Mouse (Mus musculus): ENCODE results near the gene Ptges2.

The Ptges2 gene

DNA sequence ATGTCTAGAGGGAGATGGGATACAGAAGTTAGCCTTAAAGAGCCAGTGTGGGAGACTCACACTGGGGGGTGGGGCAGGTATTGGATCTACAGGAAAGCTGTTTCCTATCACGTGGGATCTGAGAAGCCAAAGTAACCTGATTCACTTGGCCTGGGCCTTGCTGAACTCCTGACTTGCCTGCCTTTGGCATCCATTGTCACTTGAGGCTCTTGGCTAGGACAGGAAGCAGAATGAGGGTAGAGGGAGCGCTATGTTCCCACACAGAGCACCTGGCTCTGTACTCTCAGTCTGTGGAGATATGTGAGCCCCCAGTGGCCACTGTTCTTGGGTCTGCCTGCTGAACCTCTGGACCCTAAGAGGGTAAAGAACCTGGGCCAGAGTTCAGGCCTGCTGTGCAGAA lies 20.9 kb downstream of the Ptges2 start:
- no peak for DNase-seq (ENCODE audit: low spot score)

DNA sequence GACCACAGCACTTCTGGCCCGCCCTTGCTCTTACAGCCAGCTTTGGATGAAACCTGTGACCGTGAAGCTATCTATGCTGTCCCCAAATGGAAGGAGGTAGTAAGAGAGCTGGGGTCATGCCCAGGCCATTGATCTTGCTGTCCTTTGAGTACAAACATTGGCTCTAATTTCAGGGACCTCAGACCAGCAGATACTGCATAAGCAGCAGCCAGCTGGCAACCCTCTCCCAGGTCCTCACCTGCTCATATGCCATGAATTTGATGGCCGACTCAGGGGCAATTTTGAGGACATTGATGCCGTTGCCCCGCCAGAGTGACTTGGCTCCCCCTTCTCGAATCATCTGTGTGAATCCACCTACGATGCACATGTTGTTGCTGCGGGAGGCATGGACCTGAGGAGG lies 21.8 kb downstream of the Ptges2 start:
- no peak for DNase-seq (ENCODE audit: low spot score)

DNA sequence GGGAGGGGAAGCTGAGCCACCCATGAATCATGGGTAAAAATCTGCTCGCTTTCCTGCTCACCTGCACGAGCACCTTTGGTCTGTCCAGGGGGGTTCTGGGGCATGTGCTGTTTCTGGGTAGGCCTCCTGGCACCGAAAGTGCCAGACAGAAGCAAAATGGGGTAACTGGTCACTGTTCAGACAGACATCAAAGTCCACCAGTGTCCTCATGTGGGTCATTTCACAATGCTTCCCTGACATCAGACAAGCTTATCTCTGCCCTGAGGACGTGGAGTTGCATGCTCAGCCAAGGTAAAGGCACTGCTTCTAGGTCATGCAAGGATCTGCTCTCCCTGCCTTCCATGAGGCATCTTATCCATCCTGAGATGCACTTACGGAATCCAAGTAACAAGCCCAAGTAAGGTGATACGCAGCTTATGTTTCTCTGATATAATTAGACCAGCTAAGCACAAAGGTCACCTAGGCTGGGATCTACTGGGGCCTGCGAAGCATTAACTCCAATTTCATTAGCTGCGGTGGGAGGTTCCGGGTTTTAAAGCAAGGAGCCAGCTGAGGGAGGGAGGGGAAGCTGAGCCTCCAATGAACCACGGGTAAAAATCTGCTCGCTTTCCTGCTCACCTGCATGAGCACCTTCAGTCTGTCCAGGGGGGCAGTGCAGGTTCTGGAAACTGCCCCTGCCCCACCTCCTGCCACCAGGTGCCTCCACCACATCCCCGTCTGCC lies 22.9 kb downstream of the Ptges2 start:
- no peak for DNase-seq (ENCODE audit: low spot score)

DNA sequence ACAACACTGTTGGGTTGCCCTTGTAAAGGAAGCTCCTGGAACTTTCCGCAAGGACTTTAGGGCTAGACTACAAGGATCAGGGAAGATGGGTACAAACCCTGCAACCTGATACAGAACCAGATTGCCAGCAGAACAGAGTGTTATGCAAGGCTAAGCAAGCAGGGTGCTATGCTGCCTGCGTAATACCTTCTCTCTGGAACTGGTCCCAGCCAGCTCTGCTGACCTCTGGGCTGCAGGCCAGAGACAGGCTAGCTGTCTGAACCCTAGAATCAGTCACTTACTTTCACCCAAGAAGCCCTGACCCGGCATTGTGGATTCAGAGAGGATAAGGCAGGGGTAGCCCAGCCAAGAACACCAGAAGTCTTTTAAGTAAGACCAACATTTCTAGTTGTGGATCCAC lies 23.7 kb downstream of the Ptges2 start:
- no peak for DNase-seq (ENCODE audit: low spot score)

DNA sequence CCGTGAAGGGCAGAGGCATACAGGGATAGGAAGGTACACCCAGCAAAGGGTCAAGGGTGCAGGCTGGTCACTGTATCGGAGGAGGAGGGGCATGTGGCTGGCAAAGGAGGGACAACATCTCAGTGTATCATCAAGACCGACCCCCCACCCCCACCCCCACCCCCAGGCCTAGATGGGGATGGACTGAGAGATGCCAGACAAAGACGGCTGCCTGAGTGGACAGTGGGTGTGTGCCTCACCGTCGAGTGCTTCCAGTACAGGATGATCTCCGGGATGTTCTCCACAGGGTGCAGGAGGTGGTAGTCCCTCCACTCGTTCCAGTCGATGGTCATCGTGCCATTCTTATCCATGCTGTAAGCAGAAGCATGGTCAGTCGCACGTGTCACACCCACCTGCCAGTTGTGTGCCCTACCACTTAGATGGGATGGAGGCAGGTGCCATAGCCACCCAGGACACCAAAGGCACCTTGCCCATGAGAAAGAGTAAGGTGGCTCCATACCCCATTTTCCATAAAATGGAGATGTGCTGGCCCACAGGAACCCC lies 24.4 kb downstream of the Ptges2 start:
- no peak for DNase-seq (ENCODE audit: low spot score)

DNA sequence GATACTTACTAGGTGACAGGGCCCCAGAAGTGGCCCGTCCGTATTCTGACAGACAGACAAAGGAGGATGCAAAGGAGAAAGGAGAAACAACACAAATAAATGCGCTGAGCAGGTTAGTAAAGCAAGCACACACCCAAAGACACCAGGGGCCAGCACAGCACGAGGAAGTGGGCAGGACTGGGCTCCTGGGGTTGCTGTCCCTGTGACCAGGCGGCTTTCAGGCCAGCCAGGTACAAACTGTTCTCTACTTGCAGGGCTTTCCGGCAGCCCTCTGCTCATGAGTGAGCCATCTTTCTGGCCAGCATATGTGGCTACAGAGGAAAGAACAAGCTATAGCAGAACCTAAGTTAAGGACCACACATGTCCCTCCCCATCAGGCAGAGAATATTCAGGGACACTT lies 25.0 kb downstream of the Ptges2 start:
- no peak for DNase-seq (ENCODE audit: low spot score)

DNA sequence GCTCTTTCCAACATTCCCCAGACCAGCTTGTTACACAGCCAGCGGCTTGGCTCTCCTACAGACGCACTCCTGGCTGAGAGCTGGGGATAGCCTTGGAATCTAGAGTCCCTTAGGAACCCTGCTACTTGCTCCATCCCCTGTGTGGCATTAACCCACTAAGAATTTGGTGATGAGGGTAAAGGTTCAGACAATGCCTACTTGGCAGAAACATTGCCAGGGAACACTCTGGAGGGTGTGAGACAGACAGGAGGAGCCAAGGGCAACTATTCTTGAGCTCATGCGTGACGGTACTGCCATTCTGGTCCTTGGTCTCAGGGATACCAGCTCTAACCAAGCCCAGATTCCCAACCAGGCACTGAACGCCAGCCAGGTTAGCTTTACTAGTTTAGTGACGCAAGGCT lies 26.2 kb downstream of the Ptges2 start:
- no peak for DNase-seq (ENCODE audit: low spot score)

DNA sequence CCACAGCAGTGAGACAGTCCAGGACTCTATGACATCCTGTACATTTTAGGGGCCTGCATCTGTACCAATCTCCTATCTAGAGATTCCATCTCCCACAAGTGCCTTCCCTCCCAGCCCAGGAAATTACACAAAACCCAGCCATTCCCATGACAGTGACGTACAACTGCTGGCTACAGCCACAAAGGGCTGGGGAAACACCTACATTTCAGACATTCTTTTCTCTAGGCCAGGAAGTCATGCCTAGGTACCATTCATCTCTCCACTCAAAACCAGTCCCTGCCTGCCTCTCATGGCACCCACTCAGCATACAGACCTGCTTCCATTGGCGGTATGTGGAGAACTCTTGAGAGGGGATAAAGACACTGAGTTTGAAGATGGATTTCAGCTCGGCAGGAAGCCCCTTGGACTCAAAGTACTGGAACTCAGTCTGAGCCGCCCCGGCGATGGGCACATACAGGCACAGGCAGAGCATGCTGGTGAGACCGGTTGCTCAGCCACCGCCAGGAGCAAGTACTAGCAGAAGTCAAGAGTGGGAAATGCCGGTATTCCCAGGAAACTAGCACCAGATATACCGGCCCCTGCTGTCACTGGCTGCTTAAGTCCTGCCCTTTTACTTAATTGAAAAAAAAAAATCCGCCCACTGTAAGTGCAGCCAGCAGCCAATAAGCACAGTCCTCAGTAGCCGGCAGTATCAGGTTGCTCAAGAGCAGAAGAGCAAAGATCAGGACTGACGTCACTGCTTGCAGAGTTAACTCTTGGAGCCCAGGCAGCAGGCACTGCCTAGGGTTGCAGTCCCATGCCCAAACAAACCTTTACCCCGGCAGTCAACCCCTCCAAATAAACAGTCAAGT lies 28.0 kb downstream of the Ptges2 start:
- DNase-seq (ENCODE audit: low spot score), result peak; percentile 96

DNA sequence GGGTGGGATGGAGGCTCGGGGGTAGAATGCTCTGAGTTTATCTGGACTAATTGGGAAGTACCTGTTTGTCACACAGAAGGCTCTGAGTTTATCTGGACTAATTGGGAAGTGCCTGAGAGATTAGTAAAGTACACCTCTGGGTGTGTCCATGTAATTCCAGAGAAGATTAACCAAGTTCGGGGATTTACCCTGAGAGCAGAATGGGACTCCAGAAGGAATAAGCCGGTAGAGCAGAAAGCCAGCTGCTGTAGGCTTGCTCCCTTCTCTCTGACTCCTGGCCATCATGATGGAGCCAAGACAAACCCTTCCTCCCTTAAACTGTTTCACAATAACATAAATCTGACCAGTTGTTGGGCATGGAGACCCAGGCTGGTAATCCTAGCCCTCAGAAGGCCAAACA lies 29.1 kb downstream of the Ptges2 start:
- DNase-seq (ENCODE audit: low spot score), result no peak

DNA sequence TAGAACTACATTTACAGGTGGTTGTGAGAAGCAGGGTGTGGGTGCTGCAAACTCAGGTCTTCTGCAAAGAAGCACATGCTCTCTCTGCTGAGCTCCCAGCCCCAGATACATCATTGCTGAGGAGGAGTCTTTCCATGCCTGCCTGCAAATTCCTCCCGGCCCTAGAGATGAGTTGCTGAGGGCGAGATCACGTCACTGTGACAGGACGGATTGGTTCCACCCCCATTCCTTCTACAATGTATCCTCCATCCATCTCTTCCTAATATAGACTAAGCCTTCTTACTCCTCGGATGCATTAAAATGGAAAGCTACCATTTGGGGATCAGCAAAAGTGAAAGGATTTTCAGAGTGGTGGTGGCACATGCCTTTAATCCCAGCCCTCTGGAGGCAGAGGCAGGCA lies 29.9 kb downstream of the Ptges2 start:
- DNase-seq (ENCODE audit: low spot score), result no peak

DNA sequence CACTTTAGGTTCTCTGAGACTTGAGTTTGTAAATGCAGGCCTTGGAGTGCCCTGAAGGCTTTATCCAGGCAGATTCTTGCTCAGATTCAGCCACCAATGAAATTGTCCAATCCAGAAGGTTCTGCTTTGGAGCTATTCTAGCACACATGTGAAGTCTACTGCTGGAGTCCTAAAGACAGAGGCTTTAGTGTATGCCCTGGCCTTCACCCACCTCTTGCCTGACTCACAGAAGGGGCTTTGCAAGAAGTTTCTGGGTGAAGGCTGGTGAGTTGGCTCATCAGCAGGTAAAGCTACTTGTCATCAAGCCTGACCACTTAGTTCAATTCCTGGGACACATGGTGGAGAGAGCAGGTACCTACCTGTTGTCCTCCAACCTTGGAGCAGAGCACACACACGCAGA lies 30.4 kb downstream of the Ptges2 start:
- no peak for DNase-seq (ENCODE audit: low spot score)

DNA sequence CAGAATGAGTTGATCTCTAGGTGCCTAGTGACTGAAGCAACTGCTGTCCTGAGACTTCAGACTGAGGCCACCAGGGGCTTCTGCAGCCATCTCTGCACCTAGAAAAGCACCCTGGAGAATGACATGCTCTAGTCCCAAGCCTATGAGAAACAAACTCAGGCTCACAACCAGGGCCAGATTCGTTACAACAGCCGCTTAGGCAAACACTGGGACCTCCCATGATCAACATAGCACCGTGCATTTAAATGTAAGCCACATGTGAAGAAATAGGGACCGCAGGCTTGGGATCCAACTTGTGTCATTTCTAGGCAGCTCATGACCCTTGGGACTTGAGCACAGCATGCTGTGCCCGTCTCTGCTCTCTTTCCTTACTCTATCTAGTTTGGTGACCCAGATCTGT lies 32.0 kb downstream of the Ptges2 start:
- no peak for DNase-seq (ENCODE audit: low spot score)

DNA sequence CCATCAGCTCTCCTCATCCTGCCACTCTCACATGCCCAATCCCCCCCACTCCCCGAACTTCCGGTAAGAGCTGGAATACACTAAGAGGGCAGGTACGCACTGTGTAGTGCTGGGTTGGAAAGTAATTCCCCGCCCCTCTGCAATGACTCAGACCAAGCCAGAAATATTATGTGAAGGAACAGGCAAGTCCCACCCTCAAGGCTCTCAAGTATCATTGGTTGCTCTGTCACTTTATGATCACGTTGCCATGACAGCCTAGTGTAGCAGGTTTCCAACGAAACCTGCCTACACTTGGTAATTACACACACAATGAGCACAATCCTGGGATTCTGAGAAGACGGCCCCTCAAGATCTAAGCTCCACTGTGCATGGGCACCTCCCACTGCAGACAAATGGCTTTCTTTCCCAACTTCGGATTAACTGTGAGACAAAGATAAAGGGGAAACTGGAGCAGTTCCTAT lies 32.6 kb downstream of the Ptges2 start:
- DNase-seq (ENCODE audit: low spot score), result no peak

DNA sequence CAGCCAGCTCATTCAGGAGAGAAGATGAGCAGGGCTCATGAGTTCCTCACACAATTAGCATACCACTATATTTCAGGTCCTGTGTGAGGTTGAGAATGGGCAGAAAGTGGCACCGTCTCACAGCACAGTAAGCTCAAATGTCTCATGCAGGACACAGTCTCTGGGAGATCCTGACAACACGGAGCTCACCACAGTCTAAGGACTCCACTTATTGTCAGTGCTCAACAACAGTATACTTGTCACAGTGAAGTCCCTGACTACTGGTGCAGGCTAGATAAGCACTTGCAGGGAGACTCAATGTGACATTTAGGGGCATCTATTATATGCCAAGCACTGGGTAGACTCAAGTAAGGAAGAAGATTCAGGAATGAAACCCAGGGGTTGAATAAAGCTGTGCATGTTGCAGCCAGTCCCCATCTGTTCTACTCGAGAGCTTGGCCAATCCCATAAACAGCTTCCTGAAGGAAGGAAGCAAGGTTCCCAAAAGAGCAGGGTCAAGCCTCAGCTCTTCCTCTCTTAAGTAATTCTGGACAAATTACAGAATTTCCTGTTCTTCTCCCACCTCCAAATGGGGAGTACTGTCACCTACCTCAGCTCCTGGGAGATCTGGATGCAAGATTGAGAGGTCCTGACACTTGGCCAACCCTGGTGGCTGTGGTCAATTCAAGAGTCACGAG lies 33.7 kb downstream of the Ptges2 start:
- no peak for DNase-seq (ENCODE audit: low spot score)

DNA sequence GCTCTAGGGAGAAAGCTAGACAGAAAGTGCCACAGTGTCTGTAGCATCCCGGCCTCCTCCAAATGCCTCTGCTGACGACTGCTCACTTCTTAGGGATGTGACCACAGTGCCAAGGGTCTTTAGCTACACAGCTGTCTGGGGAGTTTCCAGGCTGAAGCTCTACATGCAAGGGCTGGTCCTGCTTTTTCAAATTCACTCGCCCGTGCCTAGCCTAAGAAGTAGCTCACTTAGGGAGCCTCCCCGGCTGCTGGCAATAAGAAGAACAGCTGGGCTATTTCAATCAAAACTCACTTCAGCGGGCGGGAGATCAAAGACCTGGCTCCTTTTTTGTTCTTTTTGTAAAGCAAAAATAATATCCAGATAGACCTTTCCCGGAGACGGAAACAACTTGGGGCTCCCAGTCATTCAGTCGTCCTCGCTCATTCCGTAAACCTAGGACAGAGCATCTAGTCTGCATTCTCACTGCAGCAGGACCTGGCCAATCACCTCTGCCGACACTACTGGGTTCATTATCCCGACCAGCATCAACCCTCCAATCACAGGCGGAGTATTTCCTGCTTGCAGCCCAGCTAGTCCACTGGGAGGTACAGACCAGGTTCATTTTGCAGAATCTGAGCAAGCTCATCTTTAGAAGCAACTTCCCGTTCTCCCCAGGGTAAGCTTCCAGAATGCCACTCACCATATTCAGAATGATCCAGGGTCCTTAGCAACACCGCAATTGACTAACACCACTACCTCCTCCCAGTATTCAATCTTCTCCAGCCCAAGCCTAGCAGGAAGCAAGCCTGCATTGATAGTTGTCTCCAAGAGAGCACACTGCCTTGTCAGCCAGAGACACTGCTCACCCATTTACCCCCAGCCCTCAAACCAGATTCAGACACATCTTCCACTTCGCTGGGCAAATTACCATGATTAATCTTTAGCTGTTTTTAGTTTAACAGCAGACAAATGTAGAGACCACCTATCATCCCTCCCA lies 35.3 kb downstream of the Ptges2 start:
- peak; percentile 97 for DNase-seq (ENCODE audit: low spot score)

DNA sequence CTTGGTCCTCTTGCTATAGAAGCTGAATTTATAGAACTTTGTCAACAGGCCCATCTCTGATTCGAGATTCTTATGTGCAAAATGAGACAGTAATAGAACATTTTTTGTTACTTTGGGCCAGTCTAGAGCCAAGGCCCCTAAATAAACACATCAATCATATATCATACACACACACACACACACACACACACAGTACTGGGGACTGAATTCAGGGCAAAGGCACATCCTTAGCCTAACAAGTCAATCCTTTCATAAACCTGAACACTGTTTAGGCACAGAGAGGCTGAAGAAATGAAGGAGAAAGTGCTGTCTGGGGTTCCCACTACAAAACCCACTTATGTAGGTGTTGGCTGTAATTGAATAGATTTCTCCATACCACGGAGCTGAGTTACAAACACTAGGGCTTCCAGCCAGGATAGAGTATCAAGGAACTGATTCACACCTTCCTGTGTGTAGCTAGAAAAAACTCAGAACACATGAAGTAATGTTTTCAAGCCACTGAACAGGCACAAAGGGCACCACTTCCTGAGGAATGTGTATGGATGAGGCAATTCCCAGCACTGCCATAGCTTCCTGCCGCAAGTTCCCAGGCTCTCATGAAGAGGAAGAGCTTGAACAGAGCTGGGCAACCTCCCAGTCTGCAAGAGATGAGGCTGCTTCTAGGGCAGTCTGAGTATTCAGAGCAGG lies 41.1 kb downstream of the Ptges2 start:
- DNase-seq (ENCODE audit: low spot score), result peak; percentile 41

DNA sequence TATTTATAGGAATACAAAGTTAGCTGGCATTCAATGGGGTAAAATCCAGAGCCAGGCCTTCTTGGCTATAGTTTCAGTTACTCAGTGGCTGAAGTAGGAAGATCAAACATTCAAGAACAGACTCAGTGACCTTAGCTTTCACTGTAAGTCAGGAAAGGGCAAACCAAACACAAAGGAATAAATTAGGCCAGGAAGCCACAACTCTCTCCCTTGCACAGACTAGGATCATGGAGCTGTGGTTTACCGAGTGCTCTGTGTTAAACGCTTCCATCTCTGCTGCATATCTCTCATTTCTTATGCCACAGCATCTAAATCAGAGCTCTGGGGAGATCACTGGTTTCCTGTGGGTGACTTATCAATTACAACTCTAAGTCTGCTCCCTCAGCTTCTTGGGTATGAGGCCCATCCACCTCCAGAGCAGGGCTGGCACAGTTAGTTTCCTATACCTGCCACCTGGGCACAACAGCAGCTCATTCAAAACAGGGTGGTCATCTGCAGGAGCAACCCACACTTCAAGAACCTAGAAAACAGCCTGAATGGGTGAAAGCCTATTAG lies 42.0 kb downstream of the Ptges2 start:
- no peak for DNase-seq (ENCODE audit: low spot score)

DNA sequence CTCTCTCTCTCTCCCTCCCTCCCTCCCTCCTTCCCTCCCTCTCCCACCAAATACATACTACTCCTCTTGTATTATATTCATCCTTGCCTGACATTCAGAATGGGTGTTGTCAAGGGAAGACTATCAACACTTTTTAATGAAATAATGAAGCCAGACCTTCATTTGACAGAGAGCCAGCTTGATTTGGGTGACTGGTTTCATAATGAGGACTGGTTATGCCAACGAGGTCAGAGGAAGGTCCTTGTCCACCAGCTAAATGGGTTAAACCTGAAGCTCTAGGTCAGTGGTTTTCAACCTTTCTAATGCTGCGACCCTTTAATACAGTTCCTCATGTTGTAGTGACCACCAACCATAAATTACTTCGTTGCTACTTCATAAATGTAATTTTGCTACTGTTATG lies 43.0 kb downstream of the Ptges2 start:
- DNase-seq (ENCODE audit: low spot score), result no peak

DNA sequence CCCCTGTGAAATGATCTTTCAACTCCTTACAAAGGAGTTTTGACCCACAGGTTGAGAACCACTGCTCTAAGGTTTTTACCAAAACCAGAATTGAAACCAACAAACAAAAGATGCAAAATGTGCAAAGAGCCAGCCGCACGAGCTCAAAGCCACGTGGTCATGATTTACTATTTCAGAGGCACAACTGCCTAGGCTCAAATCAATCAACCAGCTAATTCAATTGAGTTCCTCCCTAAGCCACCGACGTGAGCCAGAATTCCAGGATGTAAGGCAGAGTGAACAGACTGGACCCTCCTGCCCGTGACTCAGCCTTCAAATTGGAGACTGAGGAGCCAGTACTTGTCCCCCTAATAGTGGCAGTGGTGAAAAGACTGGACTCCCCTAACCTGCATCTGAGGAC lies 43.5 kb downstream of the Ptges2 start:
- peak; percentile 30 for DNase-seq (ENCODE audit: low spot score)

DNA sequence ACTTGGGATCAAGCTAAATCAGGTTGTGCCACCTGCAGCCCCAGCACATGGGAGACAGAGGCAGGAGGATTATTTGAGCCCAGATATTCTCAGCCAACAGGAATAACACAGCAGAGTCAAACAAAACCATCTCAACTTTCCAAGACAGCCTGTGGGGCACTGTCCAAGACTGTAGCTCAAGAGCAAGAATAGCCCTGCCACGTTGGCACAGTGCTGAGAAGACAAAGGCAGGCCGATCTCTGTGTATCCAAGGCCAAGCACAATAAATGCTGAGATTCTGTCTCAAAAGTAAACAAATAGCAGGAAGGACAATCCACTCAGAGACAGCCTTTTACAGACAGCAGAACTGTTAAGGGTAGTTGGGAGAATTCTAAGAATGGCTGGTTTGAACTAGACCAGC lies 44.5 kb downstream of the Ptges2 start:
- no peak for DNase-seq (ENCODE audit: low spot score)

DNA sequence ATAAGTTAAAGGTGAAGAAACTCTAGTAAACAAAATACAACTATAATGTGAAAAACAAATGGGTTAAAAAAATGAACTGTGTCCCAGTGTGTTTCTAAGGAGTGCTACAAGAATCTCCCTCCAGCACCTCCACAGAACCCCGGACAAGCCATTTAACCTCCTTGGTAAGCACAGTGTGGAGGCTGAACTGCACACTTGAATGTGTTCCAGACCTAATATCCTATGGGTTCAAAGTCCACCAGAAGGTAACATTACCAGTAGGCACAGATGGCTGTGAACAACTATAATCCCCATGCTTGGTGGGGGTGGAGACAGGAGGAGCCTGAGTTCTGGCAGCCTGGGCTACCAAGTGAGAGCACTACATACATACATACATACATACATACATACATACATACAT lies 44.9 kb downstream of the Ptges2 start:
- DNase-seq (ENCODE audit: low spot score), result no peak
